Mouse (Mus musculus) erythroblast, adult 5-6 weeks (primary cell): Measurements from ENCODE around the gene Entpd8. TPM values are rescaled to one million over a fixed set of nuclear protein-coding genes. Genes with fewer than 3 reads are reported as not detected.

Experiments used
- ATAC-seq: replicated peaks from 2 replicates; pipeline ENCODE4 v1.8.0; 2016; ENCODE audit warnings: moderate number of reproducible peaks, mild to moderate bottlenecking, moderate TSS enrichment, inconsistent platforms; ENCODE audit not compliant: poor library complexity, low FRiP score, severe bottlenecking
- total RNA-seq, 2 experiments: library from RNA; stranded (forward) in 1 of 2; stranded (reverse) in 1 of 2; fragments of 150-400 nt in 1 of 2; fragments of 200-764, 138-1000 nt in 1 of 2; gene quantifications; 2 replicates each; pipeline versions ENCODE4 v1.2.3 to v1.2.4; 2015 to 2017; ENCODE audit warnings: low replicate concordance in 2 of 2

The Entpd8 gene
- total RNA-seq, 2 experiments from 2014 or later: not detected

DNA sequence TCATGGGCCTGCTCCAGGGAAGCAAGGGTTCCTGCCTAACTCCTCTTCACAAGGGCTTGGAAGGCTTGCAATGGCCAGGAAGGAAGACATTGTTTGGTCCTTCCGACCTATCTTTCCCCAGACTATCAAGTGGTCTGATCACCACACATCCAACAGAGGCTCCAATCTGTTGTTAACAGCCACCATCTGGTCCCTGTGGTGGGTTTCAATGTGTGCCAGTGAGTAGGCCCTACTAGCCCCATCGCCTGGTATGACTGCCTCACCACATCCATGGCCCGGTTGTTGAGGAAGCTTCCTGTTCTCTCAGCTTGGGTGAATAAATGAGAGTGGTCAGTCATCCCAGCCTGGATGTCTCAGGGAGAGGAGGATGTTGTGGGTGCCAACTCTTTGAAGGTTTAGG is 8.5 kb downstream of the Entpd8 start:
- no peak for ATAC-seq

DNA sequence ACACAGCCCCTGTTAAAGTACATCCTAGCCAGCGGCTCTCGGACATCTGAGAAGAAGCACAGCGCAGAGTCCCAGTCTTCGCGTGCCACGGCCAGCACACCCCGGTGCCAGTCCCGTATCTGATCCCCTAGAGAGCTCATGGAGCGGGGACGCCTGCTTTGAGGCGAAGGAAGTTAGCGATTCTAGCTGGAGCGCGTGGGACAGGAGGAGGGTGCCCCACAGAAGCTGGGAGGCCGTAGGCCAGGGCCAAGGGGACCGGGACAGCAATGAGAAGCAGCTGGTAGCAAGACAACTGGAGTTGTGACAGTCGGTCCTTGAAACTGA is 14.6 kb downstream of the Entpd8 start:
- no peak for ATAC-seq

GRCm38 (mm10) chr2:25095109-25095850 is 15.2 kb downstream of the Entpd8 start, which contains the start of gene Noxa1:
Gene Noxa1 (minus strand): TSS chr2:25095149.
- no peak for ATAC-seq

- ATAC-seq: no peak
Measured at GRCm38 (mm10) chr2:25098005-25098615, 18.0 kb downstream of the Entpd8 start.

DNA sequence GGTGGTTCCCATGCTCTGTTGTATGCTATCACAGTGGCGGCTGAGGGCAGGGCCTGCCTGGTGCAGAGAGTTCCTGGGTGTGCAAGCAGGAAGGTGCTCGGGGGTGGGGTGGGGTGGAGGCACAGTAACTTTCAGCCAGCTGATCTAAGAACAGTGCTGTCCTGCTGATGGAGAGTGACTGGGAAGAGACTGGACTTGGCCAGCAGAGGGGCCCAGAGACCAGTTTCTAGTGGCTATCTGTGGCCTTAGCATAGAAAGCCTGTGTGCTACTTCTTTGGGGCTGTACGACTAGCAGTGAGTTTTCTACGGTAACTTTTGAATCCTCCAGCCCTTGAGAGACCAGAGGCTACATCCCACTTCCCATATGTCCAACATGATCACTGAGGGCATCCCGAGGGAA is 18.9 kb downstream of the Entpd8 start:
- no peak for ATAC-seq

DNA sequence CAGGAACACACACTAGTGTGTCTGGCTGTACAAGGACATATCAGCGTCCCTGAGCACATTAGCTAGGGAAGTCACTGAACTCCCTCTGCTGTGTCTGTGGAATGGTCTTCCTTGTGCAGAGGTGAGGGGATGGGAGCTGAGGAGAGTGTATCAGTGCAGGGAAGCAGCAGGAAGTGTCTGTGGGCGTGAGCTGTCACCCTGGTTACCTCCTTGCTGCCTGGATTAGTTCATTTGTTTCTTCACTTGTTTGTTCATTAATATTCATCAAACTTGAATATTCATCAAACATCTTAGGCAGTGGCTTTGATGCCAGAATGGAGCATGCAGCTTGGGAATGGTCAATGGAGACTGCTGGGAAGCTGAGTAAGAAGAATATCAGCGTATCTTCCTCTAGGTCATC is 19.6 kb downstream of the Entpd8 start:
- ATAC-seq: no peak

GRCm38 (mm10) chr2:25104122-25104521 is 24.0 kb downstream of the Entpd8 start:
- no peak for ATAC-seq

GRCm38 (mm10) chr2:25106045-25106444 is 25.9 kb downstream of the Entpd8 start:
- no peak for ATAC-seq

DNA sequence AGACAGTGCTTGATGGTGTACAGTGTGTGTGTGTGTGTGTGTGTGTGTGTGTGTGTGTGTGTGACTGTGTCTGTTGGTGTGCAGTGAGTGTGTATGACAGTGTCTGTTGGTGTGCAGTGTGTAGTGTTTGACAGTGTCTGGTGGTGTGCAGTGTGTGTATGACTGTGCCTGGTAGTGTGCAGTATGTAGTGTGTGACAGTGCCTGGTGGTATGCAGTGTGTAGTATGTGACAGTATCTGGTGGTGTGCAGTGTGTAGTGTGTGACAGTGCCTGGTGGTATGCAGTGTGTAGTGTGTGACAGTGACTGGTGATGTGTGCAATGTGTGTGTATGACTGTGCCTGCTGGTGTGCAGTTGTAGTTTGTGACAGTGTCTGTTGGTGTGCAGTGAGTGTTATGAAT is 29.4 kb downstream of the Entpd8 start:
- 0 out of 2 replicates have a peak, but pooled peaks have one; percentile 18 for ATAC-seq

- ATAC-seq: no peak
Measured at GRCm38 (mm10) chr2:25110505-25111183, 30.5 kb downstream of the Entpd8 start.

DNA sequence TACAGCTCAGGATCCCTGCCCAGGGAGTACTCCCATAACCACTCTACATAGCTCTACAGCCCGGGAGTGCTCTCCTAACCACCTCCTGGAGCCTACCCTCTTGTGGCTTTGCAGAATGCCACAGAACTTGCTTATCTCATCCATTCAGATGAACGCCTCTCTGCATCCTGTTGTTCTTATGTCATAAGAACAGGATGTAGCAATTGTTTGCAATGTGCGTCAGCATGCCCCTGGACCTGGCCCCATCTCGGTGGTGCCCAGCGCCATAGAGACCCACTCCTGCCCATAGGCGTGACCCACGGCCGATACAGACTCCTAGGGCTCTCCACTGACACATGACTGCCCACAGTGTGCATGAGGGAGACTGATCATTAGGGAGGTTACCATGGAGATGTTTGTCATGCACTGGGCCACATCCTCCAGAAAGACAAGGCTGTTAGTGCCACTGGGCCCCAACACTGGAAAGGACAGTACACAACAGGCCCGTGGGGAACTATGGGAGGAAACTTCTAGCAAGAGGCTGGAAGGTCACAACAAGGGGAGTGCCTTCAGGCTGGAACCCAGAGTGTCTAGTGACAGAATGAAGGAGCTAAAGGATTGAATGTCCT is 31.2 kb downstream of the Entpd8 start:
- no peak for ATAC-seq

GRCm38 (mm10) chr2:25114308-25114707 is 34.2 kb downstream of the Entpd8 start:
- ATAC-seq: no peak

GRCm38 (mm10) chr2:25115442-25115841 is 35.3 kb downstream of the Entpd8 start:
- ATAC-seq: no peak; the same call in 1 of the 2 replicates

GRCm38 (mm10) chr2:25120963-25121362 is 40.9 kb downstream of the Entpd8 start:
- ATAC-seq: no peak

GRCm38 (mm10) chr2:25122666-25123065 is 42.6 kb downstream of the Entpd8 start:
- no peak for ATAC-seq

- no peak for ATAC-seq
Measured at GRCm38 (mm10) chr2:25123527-25123926, 43.4 kb downstream of the Entpd8 start.

GRCm38 (mm10) chr2:25124411-25124810 is 44.3 kb downstream of the Entpd8 start:
- ATAC-seq: no peak

DNA sequence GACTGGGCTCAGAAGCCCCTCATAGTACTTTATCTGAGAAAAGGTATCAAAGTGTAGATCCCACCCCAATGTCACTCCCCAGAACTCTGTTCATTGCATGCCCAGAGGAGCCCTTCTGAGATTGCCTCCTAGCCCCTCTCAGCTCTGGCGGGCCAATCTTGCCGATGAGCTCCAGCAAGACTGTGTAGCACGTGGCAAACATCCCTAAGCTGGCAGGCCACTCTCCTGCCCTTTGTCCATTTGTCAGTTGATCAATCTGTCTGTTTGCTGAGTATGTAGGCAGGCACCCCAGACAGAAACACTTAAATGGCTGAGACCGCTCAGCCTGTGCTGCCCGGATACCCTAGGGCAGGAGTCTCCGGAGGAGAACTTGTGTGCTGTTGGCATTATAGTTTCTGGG is 45.0 kb downstream of the Entpd8 start:
- ATAC-seq: no peak

DNA sequence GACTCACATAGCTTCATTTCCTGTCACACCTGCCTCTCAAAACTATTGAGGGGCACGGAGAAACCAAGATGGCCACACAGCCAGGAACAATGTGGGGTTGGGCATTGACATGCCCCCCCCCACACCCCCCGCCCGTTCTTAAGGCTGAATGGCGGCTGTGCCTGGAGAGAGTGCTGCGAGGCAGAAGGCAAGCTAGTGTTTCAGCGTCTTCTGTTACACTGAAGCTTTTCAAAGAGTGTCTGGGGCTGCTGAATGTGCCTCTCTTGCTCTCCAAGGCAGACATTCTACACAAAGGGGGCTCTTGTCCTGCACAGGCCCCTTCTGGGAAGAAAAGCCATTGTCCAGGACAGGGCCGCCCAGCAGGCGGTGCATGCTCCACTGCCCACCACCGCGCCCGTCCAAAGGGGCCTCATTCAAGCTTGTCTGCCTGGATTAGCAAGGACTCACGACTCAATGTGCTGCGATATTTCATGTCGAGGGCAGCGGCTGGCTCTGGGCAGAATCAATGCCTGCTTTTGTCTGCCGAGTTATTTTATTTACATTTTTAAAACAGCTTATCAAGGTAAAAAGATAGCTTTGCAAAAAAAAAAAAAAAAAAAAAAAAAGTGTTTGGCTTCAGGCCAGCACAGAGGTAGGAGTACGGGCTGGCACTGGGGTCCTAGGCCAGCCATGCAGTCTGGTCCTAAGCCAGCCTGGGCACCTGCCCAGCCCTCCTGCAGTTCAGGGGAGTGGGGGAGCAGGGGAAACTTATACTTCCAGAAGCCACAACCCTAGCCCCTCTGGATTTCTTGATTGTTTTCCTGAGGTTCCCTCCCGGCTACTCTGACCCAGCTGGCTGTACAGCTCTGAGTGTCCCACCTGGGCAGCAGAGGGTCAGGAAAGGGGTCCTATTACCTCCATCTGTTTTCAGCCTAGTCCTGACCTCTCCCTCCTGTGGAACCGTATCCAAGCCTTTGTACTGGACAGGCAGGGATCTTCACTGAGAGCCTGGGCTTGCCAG is 46.2 kb downstream of the Entpd8 start:
- ATAC-seq: no peak
